ENCODE assay signal across 18 mouse cellular contexts in genomic region chr11:51485775-51486464, GRCm38 (mm10).
DNase-seq lines count a peak whose midpoint lies in the region; ATAC-seq lines count a peak whose summit lies in the region.
"Had no signal": no experiment of that assay in that cellular context is flagged by ENCODE, and none has a peak within 500 bp of the region (broad histone marks: within the 10 kb centered on the region; RNA-seq: fewer than 3 reads in every experiment).

No protein-coding gene starts in this region.

- WGBS in forebrain, embryonic 10.5 days, result 72% methylated on average over 10 of the region's 10 CpGs
- 74% methylated on average over 10 of the region's 10 CpGs for WGBS in forebrain, embryonic 13.5 days
- WGBS in hindbrain, embryonic 12.5 days, result 63% methylated on average over 10 of the region's 10 CpGs
- 71% methylated on average over 10 of the region's 10 CpGs for WGBS in hindbrain, embryonic 16.5 days
- 67% methylated on average over 10 of the region's 10 CpGs for WGBS in midbrain, embryonic 10.5 days
- WGBS in midbrain, embryonic 11.5 days, result 71% methylated on average over 10 of the region's 10 CpGs

- DNase-seq in forebrain, embryonic 10.5 days (ENCODE audit: extremely low spot score, low spot score), result no peak
- no peak for DNase-seq in midbrain, embryonic 10.5 days (ENCODE audit: low spot score)
- DNase-seq in midbrain, embryonic 11.5 days (ENCODE audit: low spot score, missing footprints), result no peak
- DNase-seq in cerebellum, adult 9-11 months, result no peak
- no peak for DNase-seq in retina, postnatal 1 day
- DNase-seq: adrenal gland, postnatal 25 days; cerebellum, postnatal 10 days; kidney, adult 11 months; kidney, postnatal 25 days; layer of hippocampus, adult 9-11 months; right cerebral cortex, postnatal 14 days; thymus, postnatal 14 days had no signal

- H3K4me3 ChIP-seq in forebrain, embryonic 10.5 days, result no peak overlapping the region
- H3K4me3 ChIP-seq in forebrain, embryonic 13.5 days, result no peak overlapping the region
- no peak overlapping the region for H3K4me3 ChIP-seq in hindbrain, embryonic 12.5 days
- no peak overlapping the region for H3K4me3 ChIP-seq in hindbrain, embryonic 16.5 days (ENCODE audit: low read length)
- no peak overlapping the region for H3K4me3 ChIP-seq in midbrain, embryonic 10.5 days
- H3K4me3 ChIP-seq in midbrain, embryonic 11.5 days (ENCODE audit: low read depth, low read length), result no peak overlapping the region
- H3K4me3 ChIP-seq: midbrain, embryonic 15.5 days had no signal

- no peaks in the 10 kb centered on the region; the same call in 1 of the 2 replicates for H3K9me3 ChIP-seq in forebrain, embryonic 10.5 days
- no peaks in the 10 kb centered on the region for H3K9me3 ChIP-seq in forebrain, embryonic 13.5 days (replicated peaks)
- peaks cover 4% of the 10 kb centered on the region; the same call in 1 of the 2 replicates for H3K9me3 ChIP-seq in hindbrain, embryonic 12.5 days (replicated peaks)
- no peaks in the 10 kb centered on the region for H3K9me3 ChIP-seq in hindbrain, embryonic 16.5 days (ENCODE audit: control insufficient read depth, low read length)
- peaks cover 6% of the 10 kb centered on the region; the same call in 1 of the 2 replicates for H3K9me3 ChIP-seq in midbrain, embryonic 10.5 days (replicated peaks)
- H3K9me3 ChIP-seq in midbrain, embryonic 11.5 days (ENCODE audit: control insufficient read depth, low read length), result no peaks in the 10 kb centered on the region
- H3K9me3 ChIP-seq: midbrain, embryonic 15.5 days had no signal

- H3K27ac ChIP-seq in forebrain, embryonic 10.5 days, result peak overlapping the region; percentile 72
- H3K27ac ChIP-seq in forebrain, embryonic 13.5 days, result no peak overlapping the region
- peak overlapping the region; percentile 35; the same call in 1 of the 2 replicates for H3K27ac ChIP-seq in hindbrain, embryonic 12.5 days
- no peak overlapping the region for H3K27ac ChIP-seq in hindbrain, embryonic 16.5 days (ENCODE audit: low read depth, low read length)
- peak overlapping the region; percentile 28; the same call in 1 of the 2 replicates for H3K27ac ChIP-seq in midbrain, embryonic 10.5 days (replicated peaks)
- H3K27ac ChIP-seq in midbrain, embryonic 11.5 days (ENCODE audit: low read depth, low read length), result no peak overlapping the region
- H3K27ac ChIP-seq: midbrain, embryonic 15.5 days; stomach, postnatal 0 days had no signal

- no peak for ATAC-seq in forebrain, embryonic 13.5 days
- ATAC-seq in hindbrain, embryonic 12.5 days (ENCODE audit: low FRiP score), result no peak
- no peak for ATAC-seq in hindbrain, embryonic 16.5 days
- ATAC-seq in midbrain, embryonic 11.5 days (ENCODE audit: low FRiP score), result no peak
- ATAC-seq: lung, postnatal 0 days; midbrain, embryonic 15.5 days had no signal

- H3K27me3 ChIP-seq in forebrain, embryonic 10.5 days (ENCODE audit: poor library complexity, severe bottlenecking), result no peaks in the 10 kb centered on the region
- H3K27me3 ChIP-seq in forebrain, embryonic 13.5 days, result no peaks in the 10 kb centered on the region
- H3K27me3 ChIP-seq in hindbrain, embryonic 12.5 days, result no peaks in the 10 kb centered on the region
- no peaks in the 10 kb centered on the region for H3K27me3 ChIP-seq in hindbrain, embryonic 16.5 days (replicated peaks; ENCODE audit: control insufficient read depth, insufficient read depth, low read length)
- H3K27me3 ChIP-seq in midbrain, embryonic 10.5 days (ENCODE audit: low read depth, poor library complexity, severe bottlenecking), result no peaks in the 10 kb centered on the region
- H3K27me3 ChIP-seq in midbrain, embryonic 11.5 days (ENCODE audit: control insufficient read depth, insufficient read depth, low read length), result no peaks in the 10 kb centered on the region
- H3K27me3 ChIP-seq: midbrain, embryonic 15.5 days had no signal

- no peaks in the 10 kb centered on the region for H3K36me3 ChIP-seq in forebrain, embryonic 10.5 days (replicated peaks)
- no peaks in the 10 kb centered on the region for H3K36me3 ChIP-seq in forebrain, embryonic 13.5 days (ENCODE audit: poor library complexity, severe bottlenecking)
- no peaks in the 10 kb centered on the region for H3K36me3 ChIP-seq in hindbrain, embryonic 12.5 days
- H3K36me3 ChIP-seq in hindbrain, embryonic 16.5 days (ENCODE audit: control insufficient read depth, insufficient read depth, low read length), result no peaks in the 10 kb centered on the region
- no peaks in the 10 kb centered on the region for H3K36me3 ChIP-seq in midbrain, embryonic 10.5 days
- no peaks in the 10 kb centered on the region for H3K36me3 ChIP-seq in midbrain, embryonic 11.5 days (ENCODE audit: control insufficient read depth, insufficient read depth, low read length)
- H3K36me3 ChIP-seq: midbrain, embryonic 15.5 days had no signal

- H3K4me2 ChIP-seq in forebrain, embryonic 13.5 days, result no peak overlapping the region
- no peak overlapping the region for H3K4me2 ChIP-seq in hindbrain, embryonic 12.5 days (replicated peaks)
- H3K4me2 ChIP-seq in hindbrain, embryonic 16.5 days (ENCODE audit: low read length), result no peak overlapping the region
- no peak overlapping the region for H3K4me2 ChIP-seq in midbrain, embryonic 11.5 days
- H3K4me2 ChIP-seq: midbrain, embryonic 15.5 days had no signal

- H3K4me1 ChIP-seq in forebrain, embryonic 10.5 days, result peaks cover 39% of the 10 kb centered on the region
- no peaks in the 10 kb centered on the region for H3K4me1 ChIP-seq in forebrain, embryonic 13.5 days
- H3K4me1 ChIP-seq in hindbrain, embryonic 12.5 days, result peaks cover 12% of the 10 kb centered on the region; the same call in 1 of the 2 replicates
- H3K4me1 ChIP-seq in hindbrain, embryonic 16.5 days (ENCODE audit: control insufficient read depth, insufficient read depth, low read depth, low read length), result no peaks in the 10 kb centered on the region
- H3K4me1 ChIP-seq in midbrain, embryonic 10.5 days, result peaks cover 15% of the 10 kb centered on the region
- no peaks in the 10 kb centered on the region for H3K4me1 ChIP-seq in midbrain, embryonic 11.5 days (ENCODE audit: control insufficient read depth, insufficient read depth, low read length)
- H3K4me1 ChIP-seq: midbrain, embryonic 15.5 days had no signal

- no peak overlapping the region for H3K9ac ChIP-seq in forebrain, embryonic 13.5 days
- H3K9ac ChIP-seq in hindbrain, embryonic 12.5 days, result no peak overlapping the region
- no peak overlapping the region for H3K9ac ChIP-seq in hindbrain, embryonic 16.5 days (ENCODE audit: low read depth, low read length)
- no peak overlapping the region for H3K9ac ChIP-seq in midbrain, embryonic 11.5 days (ENCODE audit: low read length)
- H3K9ac ChIP-seq: midbrain, embryonic 15.5 days had no signal

Comparison
In these comparisons a context has a peak if more than half of its experiments do, and no peak if none do; other contexts are left out.
1. H3K27ac ChIP-seq: peak in forebrain, embryonic 10.5 days (single experiment), hindbrain, embryonic 12.5 days (single experiment) and midbrain, embryonic 10.5 days (single experiment); none in forebrain, embryonic 13.5 days (single experiment), hindbrain, embryonic 16.5 days (single experiment) and midbrain, embryonic 11.5 days (single experiment).